Mouse (Mus musculus): ENCODE results near the gene Ccdc149. TPM values are rescaled to one million over a fixed set of nuclear protein-coding genes. Genes with fewer than 3 reads are reported as not detected.

The Ccdc149 gene
- total and polyA plus RNA-seq, 3 experiments: not detected

DNA sequence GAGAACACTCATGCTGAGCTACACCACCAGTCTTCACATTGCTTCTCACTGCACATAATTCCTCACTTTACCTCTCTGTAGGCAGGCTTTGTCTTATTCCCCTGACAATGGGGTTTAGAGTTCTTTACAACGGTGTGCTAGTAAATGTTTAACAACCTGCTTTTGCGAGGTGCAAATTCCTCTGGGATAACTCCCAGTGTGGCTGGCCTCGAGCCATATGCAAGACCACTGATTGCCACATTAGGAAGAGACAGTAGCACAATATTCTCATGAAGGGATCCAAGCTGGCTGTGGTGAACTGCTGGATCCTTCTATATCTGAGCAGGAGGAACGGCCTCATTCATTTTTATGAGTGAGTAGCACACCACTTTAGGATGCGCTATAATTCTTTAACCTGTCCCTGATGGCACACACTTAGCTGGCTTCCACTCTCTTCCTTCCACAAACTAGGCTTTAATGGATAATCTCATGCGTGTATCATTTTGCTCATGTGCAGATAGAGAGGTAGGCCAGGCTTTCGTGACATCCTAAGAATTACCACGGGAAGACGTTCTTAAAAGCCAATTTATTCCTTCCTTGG, 114.1 kb downstream of the Ccdc149 start:
- Histone ChIP-seq H3K27ac (ENCODE audit: insufficient read depth, low read depth) (no peak overlapping the region), H3K36me3 (replicated peaks in 1 of 2; ENCODE audit: control insufficient read depth in 1 of 2, insufficient read depth in 1 of 2, low read length in 1 of 2) (no peaks in the 10 kb centered on the region), H3K4me3 (replicated peaks in 1 of 3; ENCODE audit: low read depth in 2 of 3, low read length in 2 of 3, poor library complexity in 1 of 3) (no peak overlapping the region), H3K79me2 (replicated peaks; ENCODE audit: control insufficient read depth, extremely low read depth, insufficient read depth, poor library complexity, severe bottlenecking) (no peaks in the 10 kb centered on the region), H3K4me1 (ENCODE audit: control insufficient read depth in 1 of 2, insufficient read depth in 2 of 2) (peaks cover 0 to 12% of the 10 kb centered on the region in 2 experiments; a peak in 2 of 4 replicates), H3K9me3 (replicated peaks; ENCODE audit: low read length) (no peaks in the 10 kb centered on the region), H3K4me2 (ENCODE audit: insufficient read depth, low read depth, poor library complexity, severe bottlenecking) (no peak overlapping the region), H3K27me3 (replicated peaks) (no peaks in the 10 kb centered on the region), H3K9ac (ENCODE audit: insufficient read depth, low read depth) (no peak overlapping the region)
- in situ Hi-C loops (cut with MboI; ENCODE audit: low pct_ligation_motif_present, low pct_unique_long_range_greater_than_20kb, low sequenced_read_pairs) (no loop called here), dilution Hi-C loops (cut with MboI; ENCODE audit: extremely low pct_ligation_motif_present, extremely low pct_unique_long_range_greater_than_20kb, low sequenced_read_pairs) (no loop called here)
- TF ChIP-seq ETS1 (conservative IDR thresholded peaks at IDR 0.05; ENCODE audit: low read depth, low read length) (no peak), ELF1 (IDR thresholded peaks at IDR 0.05; ENCODE audit: low read depth, low read length) (no peak), JUND (conservative IDR thresholded peaks at IDR 0.05; ENCODE audit: low read depth, low read length) (no peak), TBP (conservative IDR thresholded peaks at IDR 0.05; ENCODE audit: low read depth, low read length) (no peak), CHD2 (IDR thresholded peaks at IDR 0.05; ENCODE audit: low read length) (no peak), CTCF (conservative IDR thresholded peaks at IDR 0.05 in 1 of 2, IDR thresholded peaks at IDR 0.05 in 1 of 2; ENCODE audit: low read depth in 2 of 2, low read length in 2 of 2) (no peak), POLR2A (IDR thresholded peaks at IDR 0.05; ENCODE audit: low read depth, low read length) (no peak), MAX (IDR thresholded peaks at IDR 0.05; ENCODE audit: low read length) (no peak)
- DNase-seq (ENCODE audit: extremely low read depth): no peak

DNA sequence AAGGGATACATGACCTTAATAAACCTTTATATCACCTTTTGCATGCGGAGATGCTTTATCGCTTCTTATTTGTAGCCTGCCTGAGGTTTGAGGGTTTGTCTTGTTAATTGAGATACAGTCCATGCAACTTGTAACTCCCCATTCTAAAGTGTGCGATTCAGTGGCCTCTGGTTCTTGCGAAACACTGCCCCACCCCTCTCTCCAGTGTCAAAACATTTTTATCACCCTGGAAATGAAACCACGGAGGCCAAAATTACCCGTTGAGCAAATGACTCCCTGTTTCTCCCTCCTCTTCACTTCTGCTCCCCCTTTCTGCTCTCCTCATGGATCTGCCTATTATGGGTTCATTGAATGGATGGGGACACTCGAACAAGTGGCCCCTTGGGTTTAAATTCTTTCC, 115.7 kb downstream of the Ccdc149 start:
- dilution Hi-C loops (cut with MboI; ENCODE audit: extremely low pct_ligation_motif_present, extremely low pct_unique_long_range_greater_than_20kb, low sequenced_read_pairs): no loop called here
- in situ Hi-C loops (cut with MboI; ENCODE audit: low pct_ligation_motif_present, low pct_unique_long_range_greater_than_20kb, low sequenced_read_pairs): no loop called here
- TF ChIP-seq USF1 (IDR thresholded peaks at IDR 0.05; ENCODE audit: low read depth, low read length): no peak
- TF ChIP-seq USF2 (conservative IDR thresholded peaks at IDR 0.05; ENCODE audit: low read depth, low read length): no peak
- no peak for TF ChIP-seq CTCF (conservative IDR thresholded peaks at IDR 0.05 in 1 of 2, IDR thresholded peaks at IDR 0.05 in 1 of 2; ENCODE audit: low read depth in 2 of 2, low read length in 2 of 2)
- TF ChIP-seq ELF1 (IDR thresholded peaks at IDR 0.05; ENCODE audit: low read depth, low read length): no peak
- TF ChIP-seq IRF4 (IDR thresholded peaks at IDR 0.05; ENCODE audit: low read depth, low read length): no peak
- no peak for TF ChIP-seq POLR2AphosphoS2 (IDR thresholded peaks at IDR 0.05; ENCODE audit: low read depth, low read length)
- TF ChIP-seq CHD1 (IDR thresholded peaks at IDR 0.05; ENCODE audit: low read depth, low read length): no peak
- TF ChIP-seq HCFC1 (IDR thresholded peaks at IDR 0.05; ENCODE audit: low read depth, low read length): no peak
- no peak for TF ChIP-seq MAZ (IDR thresholded peaks at IDR 0.05; ENCODE audit: low read depth, low read length)

More for the DNA sequence above, 115.7 kb downstream of the Ccdc149 start:
- no peak overlapping the region for H3K4me2 ChIP-seq (ENCODE audit: insufficient read depth, low read depth, poor library complexity, severe bottlenecking)
- peaks cover 0 to 9% of the 10 kb centered on the region in 2 experiments; a peak in 2 of 4 replicates for H3K4me1 ChIP-seq (ENCODE audit: control insufficient read depth in 1 of 2, insufficient read depth in 2 of 2)
- no peaks in the 10 kb centered on the region for H3K79me2 ChIP-seq (replicated peaks; ENCODE audit: control insufficient read depth, extremely low read depth, insufficient read depth, poor library complexity, severe bottlenecking)
- no peak overlapping the region for H3K9ac ChIP-seq (ENCODE audit: insufficient read depth, low read depth)
- no peaks in the 10 kb centered on the region for H3K27me3 ChIP-seq (replicated peaks)
- no peaks in the 10 kb centered on the region for H3K9me3 ChIP-seq (replicated peaks; ENCODE audit: low read length)
- no peak for DNase-seq (ENCODE audit: extremely low read depth)
- no peak overlapping the region for H3K4me3 ChIP-seq (replicated peaks in 1 of 3; ENCODE audit: low read depth in 2 of 3, low read length in 2 of 3, poor library complexity in 1 of 3)
- H3K36me3 ChIP-seq (replicated peaks in 1 of 2; ENCODE audit: control insufficient read depth in 1 of 2, insufficient read depth in 1 of 2, low read length in 1 of 2): no peaks in the 10 kb centered on the region
- no peak overlapping the region for H3K27ac ChIP-seq (ENCODE audit: insufficient read depth, low read depth)
